Mouse (Mus musculus) stomach, embryonic 14.5 days (tissue): ENCODE results near the gene Tspan5. TPM values are rescaled to one million over a fixed set of nuclear protein-coding genes. Genes with fewer than 3 reads are reported as not detected.
A peak's percentile ranks its signal among the peaks of the same experiment; 100 is the strongest.

ENCODE experiments used
- ATAC-seq: fragments of 200-750 bp; cut with Nextera tagmentation; 2 replicates; pipeline ENCODE4 v1.8.0; 2017; ENCODE audit warnings: low read depth, moderate TSS enrichment; ENCODE audit not compliant: insufficient number of reproducible peaks, insufficient read depth, low FRiP score
- H3K27ac ChIP-seq: fragments of 300-500 bp; sonication (generic); 2 replicates; pipeline ENCODE4 v1.5.1; 2014; ENCODE audit warnings: mild to moderate bottlenecking, low read length, moderate library complexity, mixed read lengths
- H3K27me3 ChIP-seq: fragments of 300-500 bp; sonication (generic); 2 replicates; pipeline ENCODE4 v1.6.1; 2014; ENCODE audit warnings: low read length, control low read depth, mixed read lengths; ENCODE audit not compliant: control insufficient read depth, insufficient read depth
- H3K36me3 ChIP-seq: fragments of 300-500 bp; sonication (generic); 2 replicates; pipeline ENCODE4 v1.6.1; 2014; ENCODE audit warnings: mild to moderate bottlenecking, control low read depth, low read length, moderate library complexity, mixed read lengths; ENCODE audit not compliant: control insufficient read depth, insufficient read depth
- H3K4me1 ChIP-seq: fragments of 300-500 bp; sonication (generic); 2 replicates; pipeline ENCODE4 v1.6.1; 2014; ENCODE audit warnings: low read length, control low read depth, mixed read lengths; ENCODE audit not compliant: control insufficient read depth, insufficient read depth
- H3K4me2 ChIP-seq: fragments of 300-500 bp; sonication (generic); replicated peaks from 2 replicates; pipeline ENCODE4 v1.6.1; 2014; ENCODE audit warnings: low read depth, low read length, control low read depth
- H3K4me3 ChIP-seq: fragments of 300-500 bp; sonication (generic); 2 replicates; pipeline ENCODE4 v1.5.1; 2014; ENCODE audit warnings: low read depth, low read length, control low read depth
- H3K9ac ChIP-seq: fragments of 300-500 bp; sonication (generic); replicated peaks from 2 replicates; pipeline ENCODE4 v1.6.1; 2014; ENCODE audit warnings: low read depth, mild to moderate bottlenecking, control low read depth, low read length, moderate library complexity, mixed read lengths
- H3K9me3 ChIP-seq: fragments of 300-500 bp; sonication (generic); 2 replicates; pipeline ENCODE4 v1.6.1; 2016; ENCODE audit warnings: low read depth, low read length, control low read depth; ENCODE audit not compliant: control insufficient read depth
- WGBS: fragments of 180-500 bp; shearing (Covaris S2); extraction: QIAGEN DNeasy Blood & Tissue Kit; methylation state at CpG from one replicate; pipeline ENCODE4 v1.1.7; 2014; 5-methylcytosine and 5-hydroxymethylcytosine counted together
- polyA plus RNA-seq: library from polyadenylated mRNA; unstranded; fragments of >200 nt; fragmentation: Nextera tagmentation; extraction: Ambion mirVana; gene quantifications from 2 replicates; pipeline ENCODE4 v1.2.1, GENCODE M21; 2014

Gene Tspan5
- polyA plus RNA-seq, 1 experiment from 2014 or later: 34.3 TPM

DNA sequence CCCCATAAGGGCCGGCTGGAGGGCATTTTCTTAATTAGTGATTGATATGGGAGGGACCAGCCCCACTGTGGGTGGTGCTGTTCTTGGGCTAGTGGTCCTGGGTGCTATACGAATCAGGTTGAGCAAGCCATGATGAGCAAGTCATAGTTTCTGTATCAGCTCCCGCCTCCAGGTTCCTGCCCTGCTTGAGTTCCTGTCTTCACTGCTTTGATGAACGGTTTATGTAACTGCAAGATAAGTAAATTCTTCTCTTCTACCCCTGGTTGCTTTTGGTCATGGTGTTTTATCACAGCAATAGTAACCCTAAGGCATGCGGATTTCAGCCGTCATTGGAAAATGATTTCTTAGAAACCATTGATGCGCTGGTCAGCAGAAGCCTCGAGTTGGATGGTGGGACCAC is 4.6 kb downstream of the Tspan5 start:
- Histone ChIP-seq H3K27me3 (no peaks in the 10 kb centered on the region), H3K4me1 (peaks cover 14% of the 10 kb centered on the region), H3K4me2 (no peak overlapping the region), H3K4me3 (no peak overlapping the region), H3K27ac (no peak overlapping the region), H3K9me3 (no peaks in the 10 kb centered on the region), H3K9ac (no peak overlapping the region), H3K36me3 (no peaks in the 10 kb centered on the region)
- no peak for ATAC-seq
- WGBS: 87% methylated on average over 8 of the region's 8 CpGs

DNA sequence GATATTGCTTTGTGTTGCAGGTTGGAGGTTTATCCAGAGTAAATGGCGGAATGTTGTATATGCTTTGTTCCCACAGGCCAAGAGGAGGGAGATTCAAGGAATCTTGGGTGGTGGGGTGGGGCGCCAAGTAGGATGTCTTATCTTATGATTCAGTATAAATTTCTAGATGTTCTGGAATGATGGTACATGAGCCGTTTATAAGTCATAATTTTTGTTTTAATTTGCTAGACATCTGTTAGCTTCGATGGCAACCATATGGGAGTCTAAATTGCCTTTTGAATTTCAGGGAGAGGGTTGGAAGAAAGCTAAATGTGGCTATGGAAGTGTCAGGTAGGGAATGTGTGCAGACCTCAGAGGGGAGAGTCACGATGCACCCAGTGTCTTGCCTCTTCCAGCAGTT is 5.0 kb downstream of the Tspan5 start:
- Histone ChIP-seq H3K36me3 (no peaks in the 10 kb centered on the region), H3K9ac (no peak overlapping the region), H3K4me1 (peaks cover 14% of the 10 kb centered on the region), H3K27ac (no peak overlapping the region), H3K4me3 (no peak overlapping the region), H3K27me3 (no peaks in the 10 kb centered on the region), H3K4me2 (no peak overlapping the region), H3K9me3 (no peaks in the 10 kb centered on the region)
- no peak for ATAC-seq
- WGBS: 77% methylated on average over 5 of the region's 5 CpGs

GRCm38 (mm10) chr3:138747985-138748384 is 6.0 kb downstream of the Tspan5 start:
- Histone ChIP-seq H3K36me3 (no peaks in the 10 kb centered on the region), H3K4me3 (no peak overlapping the region), H3K27me3 (no peaks in the 10 kb centered on the region), H3K4me2 (no peak overlapping the region), H3K4me1 (peaks cover 18% of the 10 kb centered on the region), H3K9ac (no peak overlapping the region), H3K27ac (no peak overlapping the region), H3K9me3 (no peaks in the 10 kb centered on the region)
- ATAC-seq: no peak
- 92% methylated on average over 5 of the region's 5 CpGs for WGBS

- 75% methylated on average over 9 of the region's 9 CpGs for WGBS
- Histone ChIP-seq H3K4me2 (no peak overlapping the region), H3K4me3 (no peak overlapping the region), H3K27ac (no peak overlapping the region), H3K27me3 (no peaks in the 10 kb centered on the region), H3K9me3 (no peaks in the 10 kb centered on the region), H3K4me1 (peaks cover 13% of the 10 kb centered on the region), H3K9ac (no peak overlapping the region), H3K36me3 (no peaks in the 10 kb centered on the region)
- ATAC-seq: no peak
Measured at GRCm38 (mm10) chr3:138749645-138750044, 7.7 kb downstream of the Tspan5 start.

DNA sequence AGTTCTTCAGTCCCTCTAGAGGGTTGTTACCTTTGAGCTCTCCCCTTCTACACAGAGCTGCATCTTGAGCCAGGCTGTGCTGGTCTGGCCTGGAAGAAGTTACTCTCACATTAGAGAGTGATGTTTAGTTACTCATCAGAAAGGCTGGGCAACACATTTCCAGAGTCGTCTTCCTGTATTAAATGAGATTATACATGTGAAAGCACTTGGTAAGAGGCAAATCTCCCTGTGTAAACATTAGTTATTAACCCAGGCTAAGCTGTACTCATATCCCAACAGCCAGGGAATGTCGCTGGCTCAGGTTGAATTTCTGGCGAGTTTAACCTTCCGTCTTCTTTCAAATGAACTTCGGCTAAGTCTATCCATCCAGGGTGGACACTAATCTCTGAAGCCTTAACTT is 9.3 kb downstream of the Tspan5 start:
- Histone ChIP-seq H3K36me3 (no peaks in the 10 kb centered on the region), H3K9ac (no peak overlapping the region), H3K4me1 (peaks cover 10% of the 10 kb centered on the region), H3K9me3 (no peaks in the 10 kb centered on the region), H3K27ac (no peak overlapping the region), H3K4me3 (no peak overlapping the region), H3K27me3 (no peaks in the 10 kb centered on the region), H3K4me2 (no peak overlapping the region)
- 45% methylated on average over 5 of the region's 5 CpGs for WGBS
- ATAC-seq: no peak

DNA sequence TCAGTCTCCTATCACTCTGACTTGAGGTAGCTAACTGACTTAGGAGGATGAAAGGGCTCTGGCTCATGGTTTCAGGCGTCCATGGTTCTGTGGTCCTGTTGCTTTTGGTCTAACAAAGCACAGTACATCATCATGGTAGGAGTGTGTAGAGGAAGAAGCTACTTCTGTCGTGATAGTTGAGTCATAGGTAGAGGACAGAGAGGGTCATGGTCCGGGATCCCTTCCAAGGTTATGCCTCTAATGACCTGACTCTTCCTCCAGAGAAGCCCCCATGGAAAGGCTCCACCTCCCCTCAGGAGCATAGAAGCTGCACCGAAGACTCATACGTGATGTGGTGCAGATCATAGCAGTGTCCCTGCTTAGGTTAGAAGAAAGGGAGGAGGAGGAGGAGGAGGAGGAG is 10.1 kb downstream of the Tspan5 start:
- ATAC-seq: no peak
- Histone ChIP-seq H3K4me3 (no peak overlapping the region), H3K9ac (no peak overlapping the region), H3K27ac (no peak overlapping the region), H3K36me3 (no peaks in the 10 kb centered on the region), H3K27me3 (no peaks in the 10 kb centered on the region), H3K9me3 (no peaks in the 10 kb centered on the region), H3K4me1 (peaks cover 10% of the 10 kb centered on the region), H3K4me2 (no peak overlapping the region)
- 62% methylated on average over 5 of the region's 5 CpGs for WGBS

- peak; percentile 23; the same call in 1 of the 2 replicates for ATAC-seq
- no peaks in the 10 kb centered on the region for H3K9me3 ChIP-seq
- H3K4me2 ChIP-seq: 0 out of 2 replicates have a peak overlapping the region, but pooled peaks have one; percentile 3
- no peaks in the 10 kb centered on the region for H3K27me3 ChIP-seq
- H3K4me3 ChIP-seq: no peak overlapping the region
- H3K27ac ChIP-seq: no peak overlapping the region
- 26% methylated on average over 3 of the region's 3 CpGs for WGBS
- peaks cover 10% of the 10 kb centered on the region for H3K4me1 ChIP-seq
- no peaks in the 10 kb centered on the region for H3K36me3 ChIP-seq
- no peak overlapping the region for H3K9ac ChIP-seq
Measured at GRCm38 (mm10) chr3:138752769-138753168, 10.8 kb downstream of the Tspan5 start.

DNA sequence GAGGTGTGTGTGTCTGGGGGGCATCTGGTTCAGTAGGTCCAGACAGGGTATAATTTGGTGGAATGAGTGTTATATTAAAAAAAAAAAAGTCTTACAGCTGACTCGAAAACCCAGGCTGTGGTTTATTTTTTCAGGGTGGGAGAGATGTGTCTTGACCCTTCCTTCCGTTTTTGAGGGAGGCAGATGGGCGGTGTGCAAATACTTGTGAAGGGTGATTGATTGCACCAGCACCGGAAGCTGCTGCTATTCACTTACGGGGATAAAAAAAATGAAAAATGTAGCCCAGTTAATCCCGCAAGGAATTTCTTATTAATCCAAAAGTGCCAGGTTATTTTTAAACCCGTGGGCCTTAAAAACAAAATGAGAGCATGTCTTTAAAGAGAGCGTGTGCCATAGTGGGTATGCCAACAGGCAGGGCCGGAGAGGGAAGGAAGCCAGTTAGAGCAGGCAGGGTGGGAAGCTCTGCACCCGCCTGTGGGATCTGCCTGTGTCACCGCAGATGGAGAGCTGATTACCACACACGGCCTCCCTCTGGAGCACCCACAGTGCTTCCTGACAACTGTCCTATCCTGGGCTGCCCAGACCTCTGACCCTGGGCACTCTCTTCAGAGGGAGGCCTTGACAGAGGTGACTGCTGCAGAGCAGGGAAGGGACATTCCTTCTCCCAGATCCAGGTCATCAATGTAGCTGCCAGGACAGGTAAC is 11.3 kb downstream of the Tspan5 start:
- WGBS: 9% methylated on average over 12 of the region's 12 CpGs
- Histone ChIP-seq H3K36me3 (no peaks in the 10 kb centered on the region), H3K9me3 (no peaks in the 10 kb centered on the region), H3K4me3 (no peak overlapping the region), H3K9ac (no peak overlapping the region), H3K27me3 (no peaks in the 10 kb centered on the region), H3K27ac (no peak overlapping the region), H3K4me2 (0 out of 2 replicates have a peak overlapping the region, but pooled peaks have one; percentile 3), H3K4me1 (peaks cover 10% of the 10 kb centered on the region)
- ATAC-seq: no peak

- Histone ChIP-seq H3K27ac (no peak overlapping the region), H3K9ac (no peak overlapping the region), H3K4me2 (no peak overlapping the region), H3K4me3 (no peak overlapping the region), H3K4me1 (peaks cover 13% of the 10 kb centered on the region), H3K27me3 (no peaks in the 10 kb centered on the region), H3K9me3 (no peaks in the 10 kb centered on the region), H3K36me3 (no peaks in the 10 kb centered on the region)
- 83% methylated on average over 5 of the region's 5 CpGs for WGBS
- ATAC-seq: no peak
Measured at GRCm38 (mm10) chr3:138754328-138754727, 12.3 kb downstream of the Tspan5 start.
